Mouse (Mus musculus) heart, adult 2 months (tissue): Measurements from ENCODE around the gene Arfgef3. TPM values are rescaled to one million over a fixed set of nuclear protein-coding genes. Genes with fewer than 3 reads are reported as not detected.
A peak's percentile ranks its signal among the peaks of the same experiment; 100 is the strongest.

Source experiments
- DNase-seq, 2 experiments: peaks; one replicate each; pipeline ENCODE4 v3.0.0; 2021
- H3K27ac ChIP-seq: fragments of 200-600 bp; 2 replicates; pipeline ENCODE4 v1.8.1; 2022
- H3K27me3 ChIP-seq: fragments of 200-500 bp; 2 replicates; pipeline ENCODE4 v1.6.1; 2012; ENCODE audit warnings: mild to moderate bottlenecking, low read length, inconsistent platforms, mixed read lengths; ENCODE audit not compliant: control insufficient read depth, insufficient read depth
- H3K36me3 ChIP-seq: fragments of 200-500 bp; 2 replicates; pipeline ENCODE4 v1.6.1; 2012; ENCODE audit warnings: low read length, inconsistent platforms; ENCODE audit not compliant: control insufficient read depth, insufficient read depth
- H3K4me1 ChIP-seq: fragments of 200-500 bp; 2 replicates; pipeline ENCODE4 v1.6.1; 2011; ENCODE audit warnings: low read length; ENCODE audit not compliant: control insufficient read depth, insufficient read depth
- H3K4me3 ChIP-seq: fragments of 200-600 bp; 2 replicates; pipeline ENCODE4 v1.8.1; 2022
- H3K79me2 ChIP-seq: fragments of 200-500 bp; replicated peaks from 2 replicates; pipeline ENCODE4 v1.6.1; 2012; ENCODE audit warnings: mild to moderate bottlenecking, inconsistent platforms, low read length, moderate library complexity, mixed read lengths; ENCODE audit not compliant: control insufficient read depth, insufficient read depth
- H3K9ac ChIP-seq: fragments of 200-500 bp; 2 replicates; pipeline ENCODE4 v1.6.1; 2012; ENCODE audit warnings: low read depth, mild to moderate bottlenecking, control low read depth, inconsistent platforms, low read length, mixed read lengths
- CTCF ChIP-seq: fragments of 200-600 bp; IDR thresholded peaks from 2 replicates; pipeline ENCODE4 v1.8.1; 2022; ENCODE audit warnings: antibody characterized with exemption, mild to moderate bottlenecking, moderate library complexity
- EP300 ChIP-seq: fragments of 200-500 bp; IDR thresholded peaks from 2 replicates; pipeline ENCODE4 v1.6.1; 2011; ENCODE audit warnings: low read depth, low read length, control low read depth; ENCODE audit not compliant: insufficient read depth
- POLR2A ChIP-seq: fragments of 200-500 bp; IDR thresholded peaks from 2 replicates; pipeline ENCODE4 v1.6.1; 2011; ENCODE audit warnings: mild to moderate bottlenecking, low read depth, low read length, control low read depth; ENCODE audit not compliant: insufficient read depth
- WGBS: fragments of 180-500 bp; shearing (Covaris S2); methylation state at CpG from one replicate; pipeline ENCODE4 v1.1.7; 2018; 5-methylcytosine and 5-hydroxymethylcytosine counted together
- intact Hi-C: fragments of 180-260 bp; cut with DNase I; formaldehyde crosslinking; loops from one replicate; pipeline ENCODE4 v1.15.1; 2025
- polyA plus RNA-seq: library from polyadenylated mRNA; depleted of rRNA; stranded (reverse); fragments of >200 nt; gene quantifications from 2 replicates; pipeline ENCODE4 v1.2.3, GENCODE M21; 2012
- total RNA-seq, 2 experiments: library from RNA; stranded (reverse); gene quantifications; 2 replicates each; pipeline ENCODE4 v1.2.3; 2021

Arfgef3 gene
- total and polyA plus RNA-seq, 3 experiments = 0.12 to 0.20 (median 0.18) TPM

DNA sequence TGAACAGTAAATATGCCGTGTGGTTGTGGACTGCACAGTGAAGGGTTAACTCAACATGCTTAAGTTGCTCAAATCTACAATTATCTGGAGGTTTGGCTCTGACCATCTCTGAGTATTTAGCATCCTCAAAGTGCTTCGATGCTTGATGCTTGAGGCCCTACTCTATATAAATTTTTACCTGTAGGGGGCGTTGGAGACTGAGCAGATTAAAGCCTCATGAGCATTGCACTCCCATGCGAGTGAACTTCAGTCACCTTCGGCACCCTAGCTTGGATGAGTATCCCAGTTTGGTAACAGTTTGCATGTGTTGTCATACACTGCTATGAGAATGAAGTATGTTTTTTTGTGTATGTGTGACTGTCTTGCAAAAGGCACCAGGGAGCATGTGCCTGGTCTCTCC, 26.2 kb upstream of the Arfgef3 start:
- 47% methylated on average over 5 of the region's 5 CpGs for WGBS
- TF ChIP-seq CTCF (peak; percentile 31), EP300 (no peak)
- Histone ChIP-seq H3K79me2 (no peaks in the 10 kb centered on the region), H3K27me3 (no peaks in the 10 kb centered on the region), H3K4me3 (no peak overlapping the region), H3K4me1 (no peaks in the 10 kb centered on the region; the same call in 1 of the 2 replicates), H3K36me3 (no peaks in the 10 kb centered on the region), H3K27ac (no peak overlapping the region), H3K9ac (no peak overlapping the region)
- no peak for DNase-seq
- intact Hi-C loops = loop anchor here (5.0 kb wide), 1 partner anchor 67 kb away; no protein-coding TSS in a partner anchor

DNA sequence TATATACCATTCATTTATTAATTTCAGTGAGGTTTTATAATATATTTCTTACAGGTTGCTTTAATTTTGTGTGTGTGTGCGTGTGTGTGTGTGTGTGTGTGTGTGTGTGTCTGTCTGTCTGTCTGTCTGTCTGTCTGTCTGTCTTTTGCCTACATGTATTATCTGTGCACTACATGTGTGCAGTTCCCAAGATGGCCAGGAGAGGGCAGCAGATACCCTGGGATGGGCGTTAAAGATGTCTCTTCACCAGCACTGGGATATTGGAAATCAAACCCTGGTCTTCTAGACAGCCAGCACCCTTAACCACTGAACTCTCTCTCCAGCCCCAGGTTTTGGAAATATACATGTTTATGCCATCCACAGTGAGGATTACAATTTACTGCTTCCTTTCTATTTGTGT, 16.5 kb upstream of the Arfgef3 start:
- peak in 1 of 2 experiments; percentile 40 for DNase-seq
- H3K4me3 ChIP-seq = no peak overlapping the region
- no peak overlapping the region for H3K9ac ChIP-seq
- intact Hi-C loops = loop anchor here (1.0 kb wide), 1 partner anchor 144 kb away; no protein-coding TSS in a partner anchor
- no peaks in the 10 kb centered on the region for H3K27me3 ChIP-seq
- H3K4me1 ChIP-seq = no peaks in the 10 kb centered on the region
- 44% methylated on average over 2 of the region's 2 CpGs for WGBS
- no peaks in the 10 kb centered on the region for H3K79me2 ChIP-seq
- TF ChIP-seq CTCF (peak; percentile 64), EP300 (no peak), POLR2A (no peak)
- no peaks in the 10 kb centered on the region for H3K36me3 ChIP-seq
- no peak overlapping the region for H3K27ac ChIP-seq

DNA sequence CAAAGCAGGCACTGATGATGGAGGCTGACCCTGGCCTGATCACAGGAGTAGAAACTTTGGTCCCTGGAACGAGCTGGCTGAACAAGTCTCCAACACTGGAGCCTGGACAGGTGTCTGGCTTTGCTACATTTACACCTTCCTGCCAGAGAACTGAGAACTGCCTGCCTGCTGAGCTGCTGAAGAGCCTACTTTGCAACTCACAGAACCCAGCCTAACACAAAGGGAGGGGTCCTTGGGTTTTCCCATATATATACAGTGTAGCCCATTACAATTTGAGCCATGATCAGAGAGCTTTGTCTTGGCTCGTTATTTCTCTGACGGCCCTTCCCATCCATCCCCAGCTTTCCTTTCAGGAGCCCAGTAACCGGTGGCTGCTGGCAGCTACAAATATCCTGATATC, 6.3 kb upstream of the Arfgef3 start:
- Histone ChIP-seq H3K36me3 (no peaks in the 10 kb centered on the region), H3K27me3 (no peaks in the 10 kb centered on the region), H3K27ac (no peak overlapping the region), H3K4me1 (no peaks in the 10 kb centered on the region), H3K9ac (no peak overlapping the region), H3K79me2 (no peaks in the 10 kb centered on the region), H3K4me3 (no peak overlapping the region)
- intact Hi-C loops = no loop called here
- DNase-seq = no peak
- WGBS = 75% methylated on average over 4 of the region's 4 CpGs
- TF ChIP-seq POLR2A (no peak), EP300 (no peak), CTCF (no peak)

DNA sequence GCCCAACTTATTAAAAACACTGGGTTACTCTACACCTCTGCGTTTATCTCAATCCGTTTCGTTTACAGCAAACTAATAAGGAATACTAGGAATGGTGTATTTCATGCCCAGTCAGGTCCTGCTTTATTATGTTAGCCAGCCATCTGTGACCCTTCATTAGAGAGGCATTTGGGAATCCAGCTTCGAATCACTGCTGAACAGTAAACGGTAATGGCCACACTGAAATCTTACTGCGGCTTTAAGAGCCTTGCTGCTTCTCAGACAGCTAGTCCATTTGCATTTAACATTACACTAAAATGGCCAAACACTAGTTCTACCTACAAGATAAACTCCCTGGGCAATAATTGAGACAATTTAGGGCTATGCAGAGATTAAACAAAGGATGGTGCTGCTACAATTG, 1.7 kb downstream of the Arfgef3 start:
- Histone ChIP-seq H3K4me1 (no peaks in the 10 kb centered on the region), H3K27ac (no peak overlapping the region), H3K9ac (no peak overlapping the region), H3K36me3 (no peaks in the 10 kb centered on the region), H3K4me3 (no peak overlapping the region), H3K79me2 (no peaks in the 10 kb centered on the region), H3K27me3 (no peaks in the 10 kb centered on the region)
- 91% methylated on average over 6 of the region's 6 CpGs for WGBS
- intact Hi-C loops = no loop called here
- DNase-seq = no peak
- TF ChIP-seq POLR2A (no peak), CTCF (no peak), EP300 (no peak)

DNA sequence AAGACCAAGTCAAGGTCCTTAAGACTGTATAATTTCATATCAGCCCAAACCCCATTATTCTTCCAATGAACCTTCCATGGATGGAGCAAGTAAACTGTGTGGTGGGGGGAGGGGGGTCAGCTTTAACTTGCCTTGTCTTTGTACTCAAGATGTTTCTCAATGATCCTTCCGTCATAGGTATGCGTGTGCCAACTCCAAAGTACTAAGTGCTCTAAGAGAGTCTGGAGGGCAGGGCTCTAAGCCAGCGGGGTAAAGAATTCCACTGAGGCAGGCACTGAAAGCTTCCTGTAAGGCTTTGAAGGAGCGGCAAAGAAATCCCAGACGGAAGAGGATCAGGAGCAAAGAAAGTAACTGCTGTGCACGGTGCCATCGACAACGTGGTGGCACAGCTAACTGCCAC, 2.7 kb downstream of the Arfgef3 start:
- no peaks in the 10 kb centered on the region for H3K36me3 ChIP-seq
- H3K4me3 ChIP-seq = no peak overlapping the region
- WGBS = 82% methylated on average over 8 of the region's 8 CpGs
- no peak overlapping the region for H3K9ac ChIP-seq
- no peaks in the 10 kb centered on the region for H3K79me2 ChIP-seq
- H3K27me3 ChIP-seq = no peaks in the 10 kb centered on the region
- intact Hi-C loops = no loop called here
- H3K4me1 ChIP-seq = no peaks in the 10 kb centered on the region
- no peak overlapping the region for H3K27ac ChIP-seq
- DNase-seq = no peak
- TF ChIP-seq POLR2A = no peak
- TF ChIP-seq EP300 = no peak
- TF ChIP-seq CTCF = no peak

DNA sequence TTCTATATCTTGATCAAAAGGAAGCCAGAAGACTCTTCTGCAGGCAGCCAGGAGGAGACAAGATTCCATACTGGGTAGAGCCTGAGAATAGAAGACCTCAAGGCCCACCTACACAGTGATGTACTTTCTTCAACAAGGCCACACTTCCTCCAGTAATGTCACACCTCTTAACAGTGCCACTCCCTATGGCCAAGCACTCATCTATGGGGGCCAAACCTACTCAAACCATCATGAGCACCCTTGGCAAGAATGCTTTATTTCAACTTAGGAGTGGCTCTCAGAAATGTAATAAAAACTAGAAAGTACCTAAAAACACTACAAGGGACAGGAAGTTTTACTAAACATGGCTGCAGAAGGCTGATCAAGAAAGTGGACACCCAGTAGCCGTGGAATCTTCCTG, 15.2 kb downstream of the Arfgef3 start:
- Histone ChIP-seq H3K27ac (no peak overlapping the region), H3K27me3 (no peaks in the 10 kb centered on the region), H3K4me1 (no peaks in the 10 kb centered on the region), H3K9ac (no peak overlapping the region), H3K4me3 (no peak overlapping the region), H3K79me2 (no peaks in the 10 kb centered on the region), H3K36me3 (no peaks in the 10 kb centered on the region)
- intact Hi-C loops = no loop called here
- no peak for DNase-seq
- WGBS = 93% methylated on average over 1 of the region's 1 CpGs
- TF ChIP-seq POLR2A = no peak
- no peak for TF ChIP-seq CTCF
